Mouse (Mus musculus) limb, embryonic 14.5 days (tissue): Measurements from ENCODE around the gene Mea1. TPM values are rescaled to one million over a fixed set of nuclear protein-coding genes. Genes with fewer than 3 reads are reported as not detected.

Source experiments
- ATAC-seq: fragments of 200-750 bp; cut with Nextera tagmentation; 2 replicates; pipeline ENCODE4 v1.8.0; 2017; ENCODE audit warnings: low read depth, moderate number of reproducible peaks, moderate TSS enrichment; ENCODE audit not compliant: low FRiP score
- DNase-seq: peaks from one replicate; pipeline ENCODE4 v3.0.0-alpha.2; 2015; ENCODE audit warnings: low spot score
- H3K27ac ChIP-seq: fragments of 300-500 bp; sonication (generic); replicated peaks from 2 replicates; pipeline ENCODE4 v1.5.1; 2014; ENCODE audit warnings: low read depth, mild to moderate bottlenecking, low read length, moderate library complexity, mixed read lengths
- H3K27me3 ChIP-seq: fragments of 300-500 bp; sonication (generic); 2 replicates; pipeline ENCODE4 v1.6.1; 2014; ENCODE audit warnings: low read length, mixed read lengths; ENCODE audit not compliant: control insufficient read depth, insufficient read depth
- H3K36me3 ChIP-seq: fragments of 300-500 bp; sonication (generic); 2 replicates; pipeline ENCODE4 v1.6.1; 2014; ENCODE audit warnings: mild to moderate bottlenecking, low read length, moderate library complexity, mixed read lengths; ENCODE audit not compliant: control insufficient read depth, insufficient read depth
- H3K4me1 ChIP-seq: fragments of 300-500 bp; sonication (generic); 2 replicates; pipeline ENCODE4 v1.6.1; 2014; ENCODE audit warnings: antibody characterized with exemption, low read length, mixed read lengths; ENCODE audit not compliant: control insufficient read depth, insufficient read depth
- H3K4me2 ChIP-seq: fragments of 300-500 bp; sonication (generic); replicated peaks from 2 replicates; pipeline ENCODE4 v1.6.1; 2014; ENCODE audit warnings: low read depth, mild to moderate bottlenecking, low read length, moderate library complexity; ENCODE audit not compliant: severe bottlenecking
- H3K4me3 ChIP-seq: fragments of 300-500 bp; sonication (generic); replicated peaks from 2 replicates; pipeline ENCODE4 v1.5.1; 2014; ENCODE audit warnings: low read length
- H3K9ac ChIP-seq: fragments of 300-500 bp; sonication (generic); 2 replicates; pipeline ENCODE4 v1.6.1; 2014; ENCODE audit warnings: mild to moderate bottlenecking, low read depth, low read length, moderate library complexity; ENCODE audit not compliant: severe bottlenecking
- H3K9me3 ChIP-seq: fragments of 300-500 bp; sonication (generic); 2 replicates; pipeline ENCODE4 v1.6.1; 2016; ENCODE audit warnings: low read length; ENCODE audit not compliant: control insufficient read depth
- POLR2A ChIP-seq: fragments of 200-500 bp; IDR thresholded peaks from 2 replicates; pipeline ENCODE4 v1.8.0; 2012; ENCODE audit warnings: inconsistent platforms, mild to moderate bottlenecking, moderate library complexity, borderline replicate concordance; ENCODE audit not compliant: insufficient read depth, insufficient read length; ENCODE audit errors: extremely low read depth
- WGBS: fragments of 180-500 bp; shearing (Covaris S2); extraction: QIAGEN DNeasy Blood & Tissue Kit; methylation state at CpG from one replicate; pipeline ENCODE4 v1.1.7; 2014; 5-methylcytosine and 5-hydroxymethylcytosine counted together
- polyA plus RNA-seq, 2 experiments: library from polyadenylated mRNA; depleted of rRNA in 1 of 2; stranded (reverse) in 1 of 2; unstranded in 1 of 2; fragments of >200 nt; fragmentation: Nextera tagmentation in 1 of 2; extraction: Ambion mirVana in 1 of 2; gene quantifications; 2 replicates each; pipeline versions ENCODE4 v1.2.1 to v1.2.3; 2012 to 2014

Gene Mea1
- polyA plus RNA-seq, 2 experiments: 97.9 to 155 TPM

- Histone ChIP-seq H3K36me3 (peaks cover 41% of the 10 kb centered on the region), H3K9me3 (no peaks in the 10 kb centered on the region), H3K9ac (no peak overlapping the region), H3K27me3 (no peaks in the 10 kb centered on the region), H3K27ac (no peak overlapping the region), H3K4me2 (no peak overlapping the region), H3K4me3 (no peak overlapping the region), H3K4me1 (peaks cover 7% of the 10 kb centered on the region)
- 90% methylated on average over 11 of the region's 11 CpGs for WGBS
- DNase-seq: no peak
- no peak for TF ChIP-seq POLR2A
- ATAC-seq: no peak
Observed at GRCm38 (mm10) chr17:46714756-46715481, 36.3 kb downstream of the Mea1 start.

- WGBS: 80% methylated on average over 7 of the region's 7 CpGs
- H3K27me3 ChIP-seq: no peaks in the 10 kb centered on the region
- H3K27ac ChIP-seq: no peak overlapping the region
- ATAC-seq (no peak), DNase-seq (no peak)
- TF ChIP-seq POLR2A: no peak
- no peak overlapping the region for H3K9ac ChIP-seq
- H3K9me3 ChIP-seq: no peaks in the 10 kb centered on the region
- peaks cover 78% of the 10 kb centered on the region for H3K36me3 ChIP-seq
- H3K4me2 ChIP-seq: no peak overlapping the region
- H3K4me3 ChIP-seq: no peak overlapping the region
- no peaks in the 10 kb centered on the region for H3K4me1 ChIP-seq
Observed at GRCm38 (mm10) chr17:46721077-46721476, 42.5 kb downstream of the Mea1 start.

- Histone ChIP-seq H3K4me3 (no peak overlapping the region), H3K36me3 (peaks cover 59% of the 10 kb centered on the region), H3K4me2 (no peak overlapping the region), H3K27ac (no peak overlapping the region), H3K4me1 (no peaks in the 10 kb centered on the region), H3K9ac (no peak overlapping the region), H3K9me3 (no peaks in the 10 kb centered on the region), H3K27me3 (no peaks in the 10 kb centered on the region)
- DNase-seq: no peak
- ATAC-seq: no peak
- 88% methylated on average over 14 of the region's 20 CpGs for WGBS
- no peak for TF ChIP-seq POLR2A
Observed at GRCm38 (mm10) chr17:46724477-46725084, 46.0 kb downstream of the Mea1 start.

- Histone ChIP-seq H3K9ac (no peak overlapping the region), H3K4me1 (no peaks in the 10 kb centered on the region), H3K9me3 (no peaks in the 10 kb centered on the region), H3K27ac (no peak overlapping the region), H3K27me3 (no peaks in the 10 kb centered on the region), H3K4me3 (no peak overlapping the region), H3K36me3 (peaks cover 58% of the 10 kb centered on the region), H3K4me2 (no peak overlapping the region)
- no peak for TF ChIP-seq POLR2A
- no peak for DNase-seq
- 47% methylated on average over 9 of the region's 9 CpGs for WGBS
- no peak for ATAC-seq
Observed at GRCm38 (mm10) chr17:46725273-46725672, 46.7 kb downstream of the Mea1 start.

GRCm38 (mm10) chr17:46725731-46726645, 47.4 kb downstream of the Mea1 start:
- 90% methylated on average over 26 of the region's 26 CpGs for WGBS
- H3K36me3 ChIP-seq: peaks cover 51% of the 10 kb centered on the region
- no peaks in the 10 kb centered on the region for H3K9me3 ChIP-seq
- no peak overlapping the region for H3K9ac ChIP-seq
- no peak overlapping the region for H3K4me2 ChIP-seq
- TF ChIP-seq POLR2A: no peak
- H3K27me3 ChIP-seq: no peaks in the 10 kb centered on the region
- DNase-seq (no peak), ATAC-seq (no peak)
- H3K4me1 ChIP-seq: no peaks in the 10 kb centered on the region
- H3K27ac ChIP-seq: no peak overlapping the region
- H3K4me3 ChIP-seq: no peak overlapping the region
